Mouse (Mus musculus): ENCODE measurements around the gene Cgnl1.

Gene Cgnl1

GRCm38 (mm10) chr9:71578896-71579564 is 192.4 kb downstream of the Cgnl1 start:
- no peak for DNase-seq (ENCODE audit: low spot score)

All from left cerebral cortex, adult 11 months (tissue).